Mouse (Mus musculus) liver, embryonic 12.5 days (tissue): ENCODE results near the gene Rpap3. TPM values are rescaled to one million over a fixed set of nuclear protein-coding genes. Genes with fewer than 3 reads are reported as not detected.

Source experiments
- ATAC-seq: fragments of 200-750 bp; cut with Nextera tagmentation; 2 replicates; pipeline ENCODE4 v1.8.0; 2017; ENCODE audit warnings: moderate number of reproducible peaks, mild to moderate bottlenecking, moderate library complexity
- H3K27ac ChIP-seq: fragments of 300-500 bp; sonication (generic); 2 replicates; pipeline ENCODE4 v1.5.1; 2016; ENCODE audit warnings: mild to moderate bottlenecking
- H3K27me3 ChIP-seq: fragments of 300-500 bp; sonication (generic); replicated peaks from 2 replicates; pipeline ENCODE4 v1.6.1; 2016; ENCODE audit warnings: mild to moderate bottlenecking, moderate library complexity
- H3K36me3 ChIP-seq: fragments of 300-500 bp; sonication (generic); 2 replicates; pipeline ENCODE4 v1.6.1; 2016; ENCODE audit warnings: mild to moderate bottlenecking, moderate library complexity
- H3K4me1 ChIP-seq: fragments of 300-500 bp; sonication (generic); 2 replicates; pipeline ENCODE4 v1.6.1; 2016
- H3K4me2 ChIP-seq: fragments of 300-500 bp; sonication (generic); 2 replicates; pipeline ENCODE4 v1.6.1; 2016; ENCODE audit warnings: mild to moderate bottlenecking, moderate library complexity
- H3K4me3 ChIP-seq: fragments of 300-500 bp; sonication (generic); 2 replicates; pipeline ENCODE4 v1.5.1; 2016; ENCODE audit warnings: mild to moderate bottlenecking, moderate library complexity
- H3K9ac ChIP-seq: fragments of 300-500 bp; sonication (generic); 2 replicates; pipeline ENCODE4 v1.6.1; 2016; ENCODE audit warnings: mild to moderate bottlenecking, moderate library complexity
- H3K9me3 ChIP-seq: fragments of 300-500 bp; sonication (generic); replicated peaks from 2 replicates; pipeline ENCODE4 v1.6.1; 2016; ENCODE audit warnings: mild to moderate bottlenecking, moderate library complexity
- WGBS: fragments of 180-500 bp; shearing (Covaris S2); methylation state at CpG from one replicate; pipeline ENCODE4 v1.1.7; 2016; ENCODE audit not compliant: insufficient replicate concordance; 5-methylcytosine and 5-hydroxymethylcytosine counted together
- polyA plus RNA-seq: library from polyadenylated mRNA; unstranded; fragments of >200 nt; fragmentation: Nextera tagmentation; extraction: Ambion mirVana; gene quantifications from 2 replicates; pipeline ENCODE4 v1.2.1, GENCODE M21; 2016

Rpap3 gene
- polyA plus RNA-seq, 1 experiment from 2014 or later, result 19.5 TPM

- peak overlapping the region; percentile 52 for H3K4me3 ChIP-seq
- no peaks in the 10 kb centered on the region for H3K9me3 ChIP-seq
- 4% methylated on average over 19 of the region's 19 CpGs for WGBS
- H3K27me3 ChIP-seq, result no peaks in the 10 kb centered on the region
- no peak overlapping the region for H3K27ac ChIP-seq
- peak overlapping the region; percentile 31; the same call in 1 of the 2 replicates for H3K9ac ChIP-seq
- peak overlapping the region; percentile 75 for H3K4me2 ChIP-seq
- H3K4me1 ChIP-seq, result peaks cover 13% of the 10 kb centered on the region; the same call in 1 of the 2 replicates
- H3K36me3 ChIP-seq, result no peaks in the 10 kb centered on the region
- peak; percentile 50; the same call in 1 of the 2 replicates for ATAC-seq
Measured at GRCm38 (mm10) chr15:97663750-97664406, 41.7 kb downstream of the Rpap3 start.

- H3K27ac ChIP-seq, result no peak overlapping the region
- H3K4me3 ChIP-seq, result no peak overlapping the region
- no peaks in the 10 kb centered on the region for H3K9me3 ChIP-seq
- WGBS, result 65% methylated on average over 8 of the region's 8 CpGs
- ATAC-seq, result no peak
- H3K36me3 ChIP-seq, result no peaks in the 10 kb centered on the region
- H3K9ac ChIP-seq, result no peak overlapping the region
- H3K27me3 ChIP-seq, result 0 out of 2 replicates have a peak, but pooled peaks cover 4% of the 10 kb centered on the region
- no peak overlapping the region for H3K4me2 ChIP-seq
- H3K4me1 ChIP-seq, result 0 out of 2 replicates have a peak, but pooled peaks cover under 1% of the 10 kb centered on the region
Measured at GRCm38 (mm10) chr15:97658755-97659116, 46.9 kb downstream of the Rpap3 start.

- H3K9ac ChIP-seq, result no peak overlapping the region
- H3K27me3 ChIP-seq, result 0 out of 2 replicates have a peak, but pooled peaks cover 4% of the 10 kb centered on the region
- ATAC-seq, result no peak
- H3K4me3 ChIP-seq, result no peak overlapping the region
- H3K4me2 ChIP-seq, result no peak overlapping the region
- no peak overlapping the region for H3K27ac ChIP-seq
- H3K36me3 ChIP-seq, result no peaks in the 10 kb centered on the region
- no peaks in the 10 kb centered on the region for H3K9me3 ChIP-seq
- H3K4me1 ChIP-seq, result no peaks in the 10 kb centered on the region
- WGBS, result 68% methylated on average over 26 of the region's 26 CpGs
Measured at GRCm38 (mm10) chr15:97657856-97658754, 47.5 kb downstream of the Rpap3 start.

- H3K9me3 ChIP-seq, result no peaks in the 10 kb centered on the region
- H3K36me3 ChIP-seq, result no peaks in the 10 kb centered on the region
- H3K27me3 ChIP-seq, result 0 out of 2 replicates have a peak, but pooled peaks cover 4% of the 10 kb centered on the region
- no peak overlapping the region for H3K4me2 ChIP-seq
- no peak overlapping the region for H3K27ac ChIP-seq
- no peak for ATAC-seq
- WGBS, result 88% methylated on average over 14 of the region's 14 CpGs
- no peaks in the 10 kb centered on the region for H3K4me1 ChIP-seq
- H3K9ac ChIP-seq, result no peak overlapping the region
- H3K4me3 ChIP-seq, result no peak overlapping the region
Measured at GRCm38 (mm10) chr15:97657420-97657819, 48.2 kb downstream of the Rpap3 start.

GRCm38 (mm10) chr15:97649726-97650125, 55.9 kb downstream of the Rpap3 start:
- no peak overlapping the region for H3K4me2 ChIP-seq
- H3K27me3 ChIP-seq, result no peaks in the 10 kb centered on the region
- H3K4me1 ChIP-seq, result no peaks in the 10 kb centered on the region; the same call in 1 of the 2 replicates
- no peak overlapping the region for H3K4me3 ChIP-seq
- no peaks in the 10 kb centered on the region for H3K36me3 ChIP-seq
- H3K9me3 ChIP-seq, result no peaks in the 10 kb centered on the region
- no peak overlapping the region for H3K27ac ChIP-seq
- no peak for ATAC-seq
- no peak overlapping the region for H3K9ac ChIP-seq
- 57% methylated on average over 4 of the region's 4 CpGs for WGBS

- Histone ChIP-seq H3K9ac (no peak overlapping the region), H3K4me3 (no peak overlapping the region), H3K27me3 (no peaks in the 10 kb centered on the region), H3K4me1 (no peaks in the 10 kb centered on the region; the same call in 1 of the 2 replicates), H3K27ac (no peak overlapping the region), H3K4me2 (no peak overlapping the region), H3K9me3 (0 out of 2 replicates have a peak, but pooled peaks cover 3% of the 10 kb centered on the region), H3K36me3 (no peaks in the 10 kb centered on the region)
- WGBS, result 84% methylated on average over 18 of the region's 18 CpGs
- ATAC-seq, result no peak
Measured at GRCm38 (mm10) chr15:97648176-97648575, 57.4 kb downstream of the Rpap3 start.

GRCm38 (mm10) chr15:97646426-97646825, 59.2 kb downstream of the Rpap3 start:
- H3K36me3 ChIP-seq, result no peaks in the 10 kb centered on the region
- H3K4me3 ChIP-seq, result no peak overlapping the region
- 46% methylated on average over 7 of the region's 7 CpGs for WGBS
- no peak overlapping the region for H3K4me2 ChIP-seq
- H3K27ac ChIP-seq, result no peak overlapping the region
- 0 out of 2 replicates have a peak, but pooled peaks cover 3% of the 10 kb centered on the region for H3K9me3 ChIP-seq
- no peak for ATAC-seq
- H3K9ac ChIP-seq, result no peak overlapping the region
- H3K27me3 ChIP-seq, result no peaks in the 10 kb centered on the region
- no peaks in the 10 kb centered on the region; the same call in 1 of the 2 replicates for H3K4me1 ChIP-seq

GRCm38 (mm10) chr15:97643986-97644385, 61.6 kb downstream of the Rpap3 start:
- ATAC-seq, result no peak
- Histone ChIP-seq H3K27me3 (no peaks in the 10 kb centered on the region), H3K36me3 (no peaks in the 10 kb centered on the region), H3K9ac (no peak overlapping the region), H3K4me3 (no peak overlapping the region), H3K27ac (no peak overlapping the region), H3K4me1 (no peaks in the 10 kb centered on the region), H3K4me2 (no peak overlapping the region), H3K9me3 (peaks cover 3% of the 10 kb centered on the region; the same call in 1 of the 2 replicates)
- 68% methylated on average over 4 of the region's 4 CpGs for WGBS

Other genes with a start within 250 kb of the Rpap3 start
- not detected in 2 replicates for gene Endou, start 25.5 kb upstream of the Rpap3 start, polyA plus RNA-seq
- 3.5 and 3.9 TPM in 2 replicates for gene Rapgef3, start 62.1 kb upstream of the Rpap3 start, polyA plus RNA-seq
- 83.8 and 88.7 TPM in 2 replicates for gene Slc48a1, start 72.7 kb upstream of the Rpap3 start, polyA plus RNA-seq
- gene Hdac7, start 138.7 kb upstream of the Rpap3 start, polyA plus RNA-seq, result 14.0 and 14.3 TPM in 2 replicates
- gene Vdr, start 204.8 kb upstream of the Rpap3 start, polyA plus RNA-seq, result 0.46 and 0.66 TPM in 2 replicates